7 mouse cellular contexts compared by ENCODE assay signal in genomic region chr7:111121522-111121921, GRCm38 (mm10). TPM values are rescaled to one million over a fixed set of nuclear protein-coding genes. Genes with fewer than 3 reads are reported as not detected.
DNase-seq lines count a peak whose midpoint lies in the region; ATAC-seq and TF ChIP-seq lines count a peak whose summit lies in the region.

No protein-coding gene starts in this region.

- H3ac ChIP-seq in myocyte (ENCODE audit: control insufficient read depth, insufficient read length): peak overlapping the region; percentile 62

- no peaks in the 10 kb centered on the region for H3K36me3 ChIP-seq in lung, embryonic 15.5 days
- H3K36me3 ChIP-seq in heart, embryonic 16.5 days (ENCODE audit: control insufficient read depth, insufficient read depth): peaks cover 6% of the 10 kb centered on the region; the same call in 1 of the 2 replicates
- no peaks in the 10 kb centered on the region for H3K36me3 ChIP-seq in myocyte (ENCODE audit: control insufficient read depth, insufficient read depth)

- ATAC-seq in lung, embryonic 15.5 days (ENCODE audit: borderline replicate concordance, extremely low read depth, low FRiP score, low TSS enrichment): no peak
- no peak for ATAC-seq in heart, embryonic 16.5 days (replicated peaks; ENCODE audit: extremely low read depth, insufficient read depth, low FRiP score)
- ATAC-seq in megakaryocyte-erythroid progenitor cell, adult 5-6 weeks (replicated peaks; ENCODE audit: low FRiP score, low TSS enrichment, poor library complexity, severe bottlenecking): no peak

- peak overlapping the region; percentile 59 for H3K4me3 ChIP-seq in lung, embryonic 15.5 days
- peak overlapping the region; percentile 76 for H3K4me3 ChIP-seq in brown adipose tissue, adult 24 weeks (ENCODE audit: insufficient read depth, low read depth, low read length)
- peak overlapping the region; percentile 74 for H3K4me3 ChIP-seq in heart, embryonic 16.5 days (ENCODE audit: low read length)
- peak overlapping the region; percentile 90 for H3K4me3 ChIP-seq in myocyte

- no peaks in the 10 kb centered on the region for H3K27me3 ChIP-seq in lung, embryonic 15.5 days
- no peaks in the 10 kb centered on the region for H3K27me3 ChIP-seq in heart, embryonic 16.5 days (ENCODE audit: control insufficient read depth, insufficient read depth, low read length)
- H3K27me3 ChIP-seq in myocyte (ENCODE audit: control insufficient read depth, insufficient read depth, insufficient read length): no peaks in the 10 kb centered on the region

- H3K4me2 ChIP-seq in lung, embryonic 15.5 days: peak overlapping the region; percentile 76
- peak overlapping the region; percentile 78 for H3K4me2 ChIP-seq in heart, embryonic 16.5 days (ENCODE audit: low read depth, low read length)
- H3K4me2 ChIP-seq in myocyte (ENCODE audit: low read depth): peak overlapping the region; percentile 81

- DNase-seq in lung, postnatal 10 days: no peak
- peak; percentile 8 to 21 for DNase-seq in layer of hippocampus, postnatal 36 days

- no peak for TF ChIP-seq POLR2A in myocyte (IDR thresholded peaks at IDR 0.05; ENCODE audit: insufficient read length, low read depth)

- H3K79me2 ChIP-seq in myocyte (ENCODE audit: control insufficient read depth, insufficient read depth): no peaks in the 10 kb centered on the region

- peaks cover 12% of the 10 kb centered on the region; the same call in 1 of the 2 replicates for H3K4me1 ChIP-seq in lung, embryonic 15.5 days
- H3K4me1 ChIP-seq in brown adipose tissue, adult 24 weeks (ENCODE audit: control insufficient read depth, insufficient read depth, insufficient read length, low read length): peaks cover 6% of the 10 kb centered on the region
- peaks cover 12% of the 10 kb centered on the region for H3K4me1 ChIP-seq in heart, embryonic 16.5 days (ENCODE audit: control insufficient read depth, insufficient read depth, low read length)

- peak overlapping the region; percentile 59 for H3K9ac ChIP-seq in lung, embryonic 15.5 days
- H3K9ac ChIP-seq in heart, embryonic 16.5 days (ENCODE audit: low read length): peak overlapping the region; percentile 90

- H3K9me3 ChIP-seq in lung, embryonic 15.5 days: no peaks in the 10 kb centered on the region
- no peaks in the 10 kb centered on the region for H3K9me3 ChIP-seq in heart, embryonic 16.5 days (replicated peaks; ENCODE audit: control insufficient read depth, low read length)

- WGBS in lung, embryonic 15.5 days: 34% methylated on average over 9 of the region's 9 CpGs
- WGBS in heart, embryonic 16.5 days: 39% methylated on average over 9 of the region's 9 CpGs

- H3K27ac ChIP-seq in lung, embryonic 15.5 days: peak overlapping the region; percentile 96
- peak overlapping the region; percentile 64 for H3K27ac ChIP-seq in brown adipose tissue, adult 24 weeks (replicated peaks; ENCODE audit: low read depth, low read length)
- H3K27ac ChIP-seq in heart, embryonic 16.5 days (ENCODE audit: low read length): peak overlapping the region; percentile 98

TF ChIP-seq in myocyte, 11 proteins besides CTCF, POLR2A, EP300 and RAD21:
- TF ChIP-seq MYOG (IDR thresholded peaks at IDR 0.05; ENCODE audit: control insufficient read depth in 1 of 3, insufficient read depth in 1 of 3, insufficient read length in 2 of 3, low read depth in 2 of 3): no peak
- no peak for TF ChIP-seq SRF (IDR thresholded peaks at IDR 0.05; ENCODE audit: control insufficient read depth, insufficient read length, low read depth)
- no peak for TF ChIP-seq E2F4 (IDR thresholded peaks at IDR 0.05; ENCODE audit: insufficient read depth)
- TF ChIP-seq POLR2AphosphoS2 (IDR thresholded peaks at IDR 0.05; ENCODE audit: insufficient read length, low read depth): no peak
- no peak for TF ChIP-seq MYOD1 (IDR thresholded peaks at IDR 0.05; ENCODE audit: control insufficient read depth in 1 of 3, insufficient read length in 2 of 3, low read depth in 2 of 3)
- TF ChIP-seq USF1 (IDR thresholded peaks at IDR 0.05; ENCODE audit: low read depth): no peak
- TF ChIP-seq REST (IDR thresholded peaks at IDR 0.05; ENCODE audit: insufficient read depth, insufficient read length): no peak
- no peak for TF ChIP-seq TCF12 (IDR thresholded peaks at IDR 0.05; ENCODE audit: insufficient read depth, poor library complexity, severe bottlenecking)
TF ChIP-seq in myocyte: peak in this region for 0.

RNA-seq across cellular contexts. Expression of gene Eif4g2, which starts 38.7 kb away (rescaled TPM):
- polyA plus RNA-seq in lung, embryonic 15.5 days (2015; fragmentation: Nextera tagmentation; extraction: Ambion mirVana): 735 and 742 TPM in 2 replicates
- polyA plus RNA-seq in brown adipose tissue, adult 24 weeks (2012; ENCODE audit: insufficient read depth, insufficient read length, missing spikeins): 459 and 549 TPM in 2 replicates
- 544 and 627 TPM in 2 replicates for polyA plus RNA-seq in heart, embryonic 16.5 days (2015; fragmentation: Nextera tagmentation; extraction: Ambion mirVana)
- total RNA-seq in layer of hippocampus, postnatal 36 days (2021): 100 to 1,000 TPM; 665 to 701 TPM
- polyA plus RNA-seq in myocyte (2012; fragmentation: generic; extraction: Trizol): 408 TPM
- total RNA-seq in megakaryocyte-erythroid progenitor cell, adult 5-6 weeks (2014; fragmentation: Nextera tagmentation): 632 and 734 TPM in 2 replicates
- total RNA-seq in megakaryocyte-erythroid progenitor cell, adult 5-6 weeks (2017): 781 and 891 TPM in 2 replicates
